Mouse (Mus musculus): ENCODE results near the gene Ttc19. TPM values are rescaled to one million over a fixed set of nuclear protein-coding genes. Genes with fewer than 3 reads are reported as not detected.
"Not testable (repeated sequence)": the region's sequence is repeated elsewhere in the genome, so short reads cannot be mapped to it uniquely, and the experiment has no call there.

Ttc19 gene
- polyA plus RNA-seq, 1 experiment from 2014 or later, result 42.7 TPM

- Histone ChIP-seq H3K9ac (no peak overlapping the region), H3K27ac (replicated peaks) (no peak overlapping the region)
- ATAC-seq (ENCODE audit: low read depth), result no peak
Measured at GRCm38 (mm10) chr11:62366879-62367278, 85.6 kb downstream of the Ttc19 start.

GRCm38 (mm10) chr11:62369924-62370323 lies 88.7 kb downstream of the Ttc19 start:
- ATAC-seq (ENCODE audit: low read depth), result no peak
- H3K36me3 ChIP-seq, result peaks cover 64% of the 10 kb centered on the region

More at GRCm38 (mm10) chr11:62366879-62367278, 85.6 kb downstream of the Ttc19 start:
- Histone ChIP-seq H3K36me3 (peaks cover 51% of the 10 kb centered on the region), H3K4me3 (no peak overlapping the region), H3K4me2 (no peak overlapping the region), H3K4me1 (replicated peaks) (no peaks in the 10 kb centered on the region), H3K9me3 (no peaks in the 10 kb centered on the region), H3K27me3 (no peaks in the 10 kb centered on the region)
- WGBS, result 93% methylated on average over 6 of the region's 6 CpGs

GRCm38 (mm10) chr11:62371776-62372175 lies 90.5 kb downstream of the Ttc19 start:
- ATAC-seq (ENCODE audit: low read depth), result no peak
- H3K9ac ChIP-seq, result no peak overlapping the region
- H3K4me2 ChIP-seq, result no peak overlapping the region
- H3K4me3 ChIP-seq, result no peak overlapping the region
- H3K9me3 ChIP-seq, result no peaks in the 10 kb centered on the region
- no peak overlapping the region for H3K27ac ChIP-seq (replicated peaks)
- H3K36me3 ChIP-seq, result peaks cover 53% of the 10 kb centered on the region
- no peaks in the 10 kb centered on the region for H3K27me3 ChIP-seq
- H3K4me1 ChIP-seq (replicated peaks), result no peaks in the 10 kb centered on the region
- 86% methylated on average over 2 of the region's 2 CpGs for WGBS

More at GRCm38 (mm10) chr11:62369924-62370323, 88.7 kb downstream of the Ttc19 start:
- no peak overlapping the region for H3K4me2 ChIP-seq
- H3K27ac ChIP-seq (replicated peaks), result no peak overlapping the region
- no peak overlapping the region for H3K4me3 ChIP-seq
- H3K27me3 ChIP-seq, result no peaks in the 10 kb centered on the region
- no peaks in the 10 kb centered on the region for H3K4me1 ChIP-seq (replicated peaks)
- no peak overlapping the region for H3K9ac ChIP-seq
- no peaks in the 10 kb centered on the region for H3K9me3 ChIP-seq

- not testable (repeated sequence) for H3K4me2 ChIP-seq; H3K4me3 ChIP-seq; H3K4me1 ChIP-seq (replicated peaks); H3K27ac ChIP-seq (replicated peaks); H3K27me3 ChIP-seq; ATAC-seq (ENCODE audit: low read depth); H3K9ac ChIP-seq; H3K9me3 ChIP-seq
- H3K36me3 ChIP-seq, result peaks cover 51% of the 10 kb centered on the region
- 89% methylated on average over 6 of the region's 6 CpGs for WGBS
Measured at GRCm38 (mm10) chr11:62377202-62377851, 96.1 kb downstream of the Ttc19 start.

Other genes with a start within 250 kb of the Ttc19 start
- gene Adora2b, start 32.5 kb upstream of the Ttc19 start, polyA plus RNA-seq (2015; fragmentation: Nextera tagmentation; extraction: Ambion mirVana), result 5.9 and 6.0 TPM in 2 replicates
- 18.0 and 19.3 TPM in 2 replicates for gene Zswim7, start 98 bp upstream of the Ttc19 start, polyA plus RNA-seq (2015; fragmentation: Nextera tagmentation; extraction: Ambion mirVana)
- 7.7 and 9.5 TPM in 2 replicates for gene Pigl, start 177.0 kb downstream of the Ttc19 start, polyA plus RNA-seq (2015; fragmentation: Nextera tagmentation; extraction: Ambion mirVana)
- 185 and 190 TPM in 2 replicates for gene Ncor1, start 177.1 kb downstream of the Ttc19 start, polyA plus RNA-seq (2015; fragmentation: Nextera tagmentation; extraction: Ambion mirVana)